Mouse (Mus musculus) heart, embryonic 15.5 days (tissue): ENCODE data around the gene Sorl1. TPM values are rescaled to one million over a fixed set of nuclear protein-coding genes. Genes with fewer than 3 reads are reported as not detected.

ENCODE experiments used
- ATAC-seq: fragments of 200-750 bp; cut with Nextera tagmentation; replicated peaks from 2 replicates; pipeline ENCODE4 v1.8.0; 2017; ENCODE audit warnings: low read depth, moderate TSS enrichment; ENCODE audit not compliant: insufficient number of reproducible peaks, insufficient read depth, low FRiP score
- H3K27ac ChIP-seq: fragments of 300-500 bp; sonication (generic); 2 replicates; pipeline ENCODE4 v1.5.1; 2015; ENCODE audit warnings: mild to moderate bottlenecking, inconsistent platforms
- H3K27me3 ChIP-seq: fragments of 300-500 bp; sonication (generic); 2 replicates; pipeline ENCODE4 v1.6.1; 2015; ENCODE audit warnings: inconsistent platforms
- H3K36me3 ChIP-seq: fragments of 300-500 bp; sonication (generic); 2 replicates; pipeline ENCODE4 v1.6.1; 2015; ENCODE audit warnings: mild to moderate bottlenecking, inconsistent platforms
- H3K4me1 ChIP-seq: fragments of 300-500 bp; sonication (generic); replicated peaks from 2 replicates; pipeline ENCODE4 v1.6.1; 2015; ENCODE audit warnings: inconsistent platforms
- H3K4me2 ChIP-seq: fragments of 300-500 bp; sonication (generic); 2 replicates; pipeline ENCODE4 v1.6.1; 2015; ENCODE audit warnings: inconsistent platforms, mild to moderate bottlenecking, moderate library complexity
- H3K4me3 ChIP-seq: fragments of 300-500 bp; sonication (generic); 2 replicates; pipeline ENCODE4 v1.5.1; 2015; ENCODE audit warnings: mild to moderate bottlenecking, inconsistent platforms
- H3K9ac ChIP-seq: fragments of 300-500 bp; sonication (generic); 2 replicates; pipeline ENCODE4 v1.6.1; 2015; ENCODE audit warnings: mild to moderate bottlenecking, inconsistent platforms
- H3K9me3 ChIP-seq: fragments of 300-500 bp; sonication (generic); replicated peaks from 2 replicates; pipeline ENCODE4 v1.6.1; 2016; ENCODE audit warnings: inconsistent platforms
- WGBS: fragments of 180-500 bp; shearing (Covaris S2); methylation state at CpG from one replicate; pipeline ENCODE4 v1.1.7; 2015; ENCODE audit warnings: mixed read lengths; 5-methylcytosine and 5-hydroxymethylcytosine counted together
- polyA plus RNA-seq: library from polyadenylated mRNA; unstranded; fragments of >200 nt; fragmentation: Nextera tagmentation; extraction: Ambion mirVana; gene quantifications from 2 replicates; pipeline ENCODE4 v1.2.1, GENCODE M21; 2015

Gene Sorl1
- polyA plus RNA-seq, 1 experiment from 2014 or later, result 2.3 TPM

DNA sequence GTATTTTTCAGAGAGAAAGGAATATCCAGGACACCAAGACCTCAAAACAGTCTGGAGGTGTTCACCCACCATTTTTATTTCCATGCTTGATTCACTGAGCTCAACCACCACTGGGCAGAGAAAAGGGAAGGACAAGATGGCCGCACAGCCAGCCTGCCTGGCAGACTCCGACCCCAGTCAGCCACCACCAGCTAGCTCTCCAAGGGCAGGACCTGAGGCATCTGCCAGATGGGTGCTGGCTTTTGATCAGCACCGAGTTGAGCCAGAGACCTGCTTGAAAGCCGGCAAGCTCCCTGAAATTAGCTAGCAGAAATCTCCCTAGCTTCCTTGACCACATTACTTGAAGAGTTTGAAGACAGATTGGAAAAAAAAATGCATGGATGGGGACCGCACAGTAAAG, 174.6 kb downstream of the Sorl1 start:
- Histone ChIP-seq H3K4me3 (no peak overlapping the region), H3K9me3 (no peaks in the 10 kb centered on the region), H3K9ac (no peak overlapping the region), H3K36me3 (no peaks in the 10 kb centered on the region), H3K27me3 (no peaks in the 10 kb centered on the region), H3K27ac (peak overlapping the region; percentile 96), H3K4me2 (no peak overlapping the region), H3K4me1 (peaks cover 27% of the 10 kb centered on the region)
- WGBS, result 68% methylated on average over 5 of the region's 5 CpGs
- no peak for ATAC-seq

GRCm38 (mm10) chr9:41944964-41945363, 179.1 kb downstream of the Sorl1 start:
- Histone ChIP-seq H3K27me3 (no peaks in the 10 kb centered on the region), H3K9ac (no peak overlapping the region), H3K27ac (no peak overlapping the region), H3K36me3 (no peaks in the 10 kb centered on the region), H3K4me3 (no peak overlapping the region), H3K9me3 (no peaks in the 10 kb centered on the region), H3K4me1 (peaks cover 8% of the 10 kb centered on the region), H3K4me2 (no peak overlapping the region)
- ATAC-seq, result no peak
- 89% methylated on average over 7 of the region's 7 CpGs for WGBS

DNA sequence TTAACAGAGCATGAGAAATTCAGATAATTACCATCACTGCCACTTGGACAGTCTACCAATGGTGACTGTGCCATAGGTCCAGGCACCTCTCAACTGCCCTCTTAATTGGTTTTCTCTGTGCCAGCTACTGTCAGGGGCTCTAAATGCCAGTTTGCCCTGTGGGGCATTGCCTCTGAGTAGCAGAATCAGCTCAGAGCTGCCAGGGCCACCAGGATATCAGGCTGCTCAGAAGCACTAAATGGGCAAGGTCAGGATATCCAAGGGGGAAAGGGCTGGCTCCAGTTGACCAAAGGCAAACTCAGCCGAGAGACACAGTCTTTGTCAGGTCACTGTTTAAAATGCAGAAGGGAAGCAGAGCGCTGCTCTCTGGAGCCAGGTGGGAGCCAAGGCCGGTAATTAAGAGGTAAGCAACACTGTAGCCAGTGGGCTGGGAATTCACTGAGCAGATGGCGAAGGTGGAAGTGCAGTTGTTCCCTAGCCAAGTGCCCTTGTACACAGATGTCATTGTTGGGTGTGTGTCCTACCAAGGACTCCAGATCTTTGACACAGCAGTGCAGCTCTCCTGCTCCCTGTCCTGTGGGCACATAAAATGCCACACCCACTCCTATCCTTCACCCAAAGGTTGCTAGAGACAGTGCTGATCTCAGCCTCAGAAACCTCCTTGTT, 181.0 kb downstream of the Sorl1 start:
- no peak for ATAC-seq
- Histone ChIP-seq H3K9ac (no peak overlapping the region), H3K36me3 (no peaks in the 10 kb centered on the region), H3K4me1 (peaks cover 9% of the 10 kb centered on the region), H3K4me2 (no peak overlapping the region), H3K27ac (no peak overlapping the region), H3K4me3 (no peak overlapping the region), H3K9me3 (no peaks in the 10 kb centered on the region), H3K27me3 (no peaks in the 10 kb centered on the region)
- 79% methylated on average over 4 of the region's 4 CpGs for WGBS

- H3K4me1 ChIP-seq, result peaks cover 27% of the 10 kb centered on the region
- no peak overlapping the region for H3K9ac ChIP-seq
- H3K4me3 ChIP-seq, result no peak overlapping the region
- H3K36me3 ChIP-seq, result no peaks in the 10 kb centered on the region
- no peak overlapping the region for H3K4me2 ChIP-seq
- no peaks in the 10 kb centered on the region for H3K27me3 ChIP-seq
- no peak for ATAC-seq
- no peaks in the 10 kb centered on the region for H3K9me3 ChIP-seq
- no peak overlapping the region for H3K27ac ChIP-seq
- 72% methylated on average over 10 of the region's 10 CpGs for WGBS
Measured at GRCm38 (mm10) chr9:41940311-41940853, 183.7 kb downstream of the Sorl1 start.

DNA sequence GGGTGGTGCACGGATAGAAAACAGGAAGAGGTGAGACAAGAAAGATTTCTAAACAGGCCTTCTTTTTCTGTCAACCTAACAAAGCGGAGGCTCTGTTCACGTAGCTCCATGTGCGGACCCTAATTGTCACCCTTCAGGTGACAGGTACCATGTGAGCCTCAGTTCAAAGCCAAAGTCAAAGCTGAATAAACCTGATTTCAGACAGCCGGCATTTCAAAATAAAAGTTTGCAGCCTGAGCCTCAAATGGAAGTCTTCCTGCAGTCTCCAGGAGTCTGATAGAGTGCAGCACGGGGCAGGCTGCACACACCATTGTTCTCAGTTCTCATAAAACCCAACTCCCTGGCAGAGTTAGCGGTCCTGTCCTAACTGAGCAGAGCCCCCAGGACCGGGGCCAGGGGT, 185.6 kb downstream of the Sorl1 start:
- peaks cover 35% of the 10 kb centered on the region for H3K4me1 ChIP-seq
- no peaks in the 10 kb centered on the region for H3K36me3 ChIP-seq
- ATAC-seq, result no peak
- H3K9me3 ChIP-seq, result no peaks in the 10 kb centered on the region
- H3K27ac ChIP-seq, result peak overlapping the region; percentile 60
- H3K4me3 ChIP-seq, result no peak overlapping the region
- WGBS, result 51% methylated on average over 8 of the region's 8 CpGs
- H3K27me3 ChIP-seq, result no peaks in the 10 kb centered on the region
- H3K4me2 ChIP-seq, result no peak overlapping the region
- H3K9ac ChIP-seq, result no peak overlapping the region

DNA sequence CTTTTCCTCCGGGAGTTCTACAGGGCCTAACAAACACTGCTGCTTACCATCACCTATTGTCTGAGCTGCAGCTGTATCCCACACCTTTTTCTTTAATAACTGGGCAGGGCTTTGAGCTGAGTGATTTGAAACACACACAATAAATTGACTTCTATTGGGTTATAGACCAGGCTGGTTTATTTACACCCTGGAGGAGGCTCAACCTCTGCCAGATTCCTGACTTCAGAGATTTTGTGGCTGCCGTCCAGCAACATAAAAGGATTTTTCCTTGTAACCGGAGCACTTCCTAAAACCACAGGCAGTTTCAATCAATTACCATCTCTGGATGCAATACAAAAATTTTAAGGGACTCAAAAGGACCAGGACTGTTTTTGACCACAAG, 186.1 kb downstream of the Sorl1 start:
- H3K9me3 ChIP-seq, result no peaks in the 10 kb centered on the region
- H3K36me3 ChIP-seq, result no peaks in the 10 kb centered on the region
- no peak for ATAC-seq
- H3K27ac ChIP-seq, result peak overlapping the region; percentile 60
- H3K4me1 ChIP-seq, result peaks cover 35% of the 10 kb centered on the region
- no peak overlapping the region for H3K9ac ChIP-seq
- H3K27me3 ChIP-seq, result no peaks in the 10 kb centered on the region
- no peak overlapping the region for H3K4me3 ChIP-seq
- H3K4me2 ChIP-seq, result no peak overlapping the region
- WGBS, result 22% methylated on average over 3 of the region's 3 CpGs

- H3K9ac ChIP-seq, result no peak overlapping the region
- no peak for ATAC-seq
- no peak overlapping the region for H3K4me3 ChIP-seq
- 63% methylated on average over 8 of the region's 8 CpGs for WGBS
- H3K27me3 ChIP-seq, result no peaks in the 10 kb centered on the region
- no peaks in the 10 kb centered on the region for H3K36me3 ChIP-seq
- peaks cover 35% of the 10 kb centered on the region for H3K4me1 ChIP-seq
- H3K27ac ChIP-seq, result peak overlapping the region; percentile 60
- H3K4me2 ChIP-seq, result no peak overlapping the region
- no peaks in the 10 kb centered on the region for H3K9me3 ChIP-seq
Measured at GRCm38 (mm10) chr9:41937341-41937966, 186.6 kb downstream of the Sorl1 start.

GRCm38 (mm10) chr9:41936598-41936997, 187.5 kb downstream of the Sorl1 start:
- H3K9me3 ChIP-seq, result no peaks in the 10 kb centered on the region

GRCm38 (mm10) chr9:41935979-41936378, 188.1 kb downstream of the Sorl1 start:
- 3% methylated on average over 10 of the region's 10 CpGs for WGBS
- Histone ChIP-seq H3K4me3 (peak overlapping the region; percentile 52), H3K27ac (peak overlapping the region; percentile 68), H3K9me3 (no peaks in the 10 kb centered on the region), H3K27me3 (no peaks in the 10 kb centered on the region), H3K4me2 (peak overlapping the region; percentile 89), H3K4me1 (peaks cover 35% of the 10 kb centered on the region), H3K9ac (peak overlapping the region; percentile 60), H3K36me3 (no peaks in the 10 kb centered on the region)
- ATAC-seq, result peak; percentile 16; the same call in 1 of the 2 replicates

More at GRCm38 (mm10) chr9:41936598-41936997, 187.5 kb downstream of the Sorl1 start:
- no peak for ATAC-seq
- Histone ChIP-seq H3K4me1 (peaks cover 35% of the 10 kb centered on the region), H3K27ac (no peak overlapping the region), H3K4me2 (no peak overlapping the region), H3K4me3 (no peak overlapping the region), H3K9ac (no peak overlapping the region), H3K27me3 (no peaks in the 10 kb centered on the region), H3K36me3 (no peaks in the 10 kb centered on the region)
- WGBS, result 42% methylated on average over 1 of the region's 1 CpGs

- H3K9ac ChIP-seq, result peak overlapping the region; percentile 60
- H3K27ac ChIP-seq, result peak overlapping the region; percentile 68
- H3K4me1 ChIP-seq, result peaks cover 35% of the 10 kb centered on the region
- H3K27me3 ChIP-seq, result no peaks in the 10 kb centered on the region
- H3K4me2 ChIP-seq, result peak overlapping the region; percentile 89
- under 1% methylated on average over 21 of the region's 21 CpGs for WGBS
- H3K36me3 ChIP-seq, result no peaks in the 10 kb centered on the region
- peak overlapping the region; percentile 52 for H3K4me3 ChIP-seq
- H3K9me3 ChIP-seq, result no peaks in the 10 kb centered on the region
- peak; percentile 78 for ATAC-seq
Measured at GRCm38 (mm10) chr9:41935373-41935971, 188.6 kb downstream of the Sorl1 start.

GRCm38 (mm10) chr9:41934848-41935372, 189.2 kb downstream of the Sorl1 start:
- Histone ChIP-seq H3K27me3 (no peaks in the 10 kb centered on the region), H3K9me3 (no peaks in the 10 kb centered on the region), H3K9ac (peak overlapping the region; percentile 60), H3K36me3 (no peaks in the 10 kb centered on the region), H3K4me2 (peak overlapping the region; percentile 89), H3K4me1 (peaks cover 35% of the 10 kb centered on the region), H3K4me3 (peak overlapping the region; percentile 52), H3K27ac (peak overlapping the region; percentile 68)
- no peak for ATAC-seq
- 19% methylated on average over 10 of the region's 10 CpGs for WGBS
